9 mouse cellular contexts compared by ENCODE assay signal in the genomic region with DNA sequence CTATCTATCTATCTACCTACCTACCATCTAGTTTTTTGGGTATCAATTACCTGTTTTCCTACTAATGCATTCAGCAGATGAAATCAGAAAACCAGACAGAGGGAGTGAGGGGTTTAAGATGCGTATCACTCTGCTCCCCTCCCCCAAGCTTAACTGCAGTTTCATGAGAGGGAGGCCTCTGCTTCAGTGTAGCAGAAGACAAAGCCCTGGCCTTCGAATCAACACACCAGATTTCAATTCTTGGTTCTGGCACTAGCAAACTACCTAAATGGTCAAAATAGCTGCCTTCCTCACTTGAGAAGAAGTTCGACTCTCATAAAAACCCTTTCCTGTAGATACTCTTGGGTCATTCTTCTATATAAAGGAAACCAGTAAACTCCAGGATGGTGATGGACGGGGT. TPM values are rescaled to one million over a fixed set of nuclear protein-coding genes. Genes with fewer than 3 reads are reported as not detected.
DNase-seq lines count a peak whose midpoint lies in the region; ATAC-seq and TF ChIP-seq lines count a peak whose summit lies in the region.
"Had no signal": no experiment of that assay in that cellular context is flagged by ENCODE, and none has a peak within 500 bp of the region (broad histone marks: within the 10 kb centered on the region; RNA-seq: fewer than 3 reads in every experiment).

No protein-coding gene starts in this region.

- 19% methylated on average over 4 of the region's 4 CpGs for WGBS in heart, embryonic 13.5 days
- 5% methylated on average over 4 of the region's 4 CpGs for WGBS in forebrain, postnatal 0 days
- 8% methylated on average over 4 of the region's 4 CpGs for WGBS in midbrain, embryonic 10.5 days

- H3K4me3 ChIP-seq in heart, embryonic 13.5 days, result peak overlapping the region; percentile 81
- H3K4me3 ChIP-seq in forebrain, postnatal 0 days (ENCODE audit: low read depth, low read length), result peak overlapping the region; percentile 58
- peak overlapping the region; percentile 83 for H3K4me3 ChIP-seq in midbrain, embryonic 10.5 days

- H3K27ac ChIP-seq in heart, embryonic 13.5 days (replicated peaks), result peak overlapping the region; percentile 90
- peak overlapping the region; percentile 94 for H3K27ac ChIP-seq in forebrain, postnatal 0 days (ENCODE audit: low read depth, low read length)
- peak overlapping the region; percentile 99 for H3K27ac ChIP-seq in midbrain, embryonic 10.5 days (replicated peaks)

- ATAC-seq in heart, embryonic 13.5 days (ENCODE audit: extremely low read depth, insufficient number of reproducible peaks, low FRiP score, low TSS enrichment), result no peak
- peak; percentile 34; the same call in 1 of the 2 replicates for ATAC-seq in forebrain, postnatal 0 days

- H3K9ac ChIP-seq in heart, embryonic 13.5 days, result peak overlapping the region; percentile 92
- peak overlapping the region; percentile 86 for H3K9ac ChIP-seq in forebrain, postnatal 0 days

- H3K4me1 ChIP-seq in heart, embryonic 13.5 days, result peaks cover 21% of the 10 kb centered on the region
- H3K4me1 ChIP-seq in forebrain, postnatal 0 days (ENCODE audit: insufficient read depth), result peaks cover 6% of the 10 kb centered on the region
- H3K4me1 ChIP-seq in midbrain, embryonic 10.5 days, result peaks cover 29% of the 10 kb centered on the region

- no peaks in the 10 kb centered on the region for H3K9me3 ChIP-seq in heart, embryonic 13.5 days
- no peaks in the 10 kb centered on the region for H3K9me3 ChIP-seq in forebrain, postnatal 0 days (ENCODE audit: low read length)
- no peaks in the 10 kb centered on the region for H3K9me3 ChIP-seq in midbrain, embryonic 10.5 days (replicated peaks)

- H3K4me2 ChIP-seq in heart, embryonic 13.5 days, result peak overlapping the region; percentile 79
- H3K4me2 ChIP-seq in forebrain, postnatal 0 days (ENCODE audit: low read depth), result peak overlapping the region; percentile 59

- DNase-seq in heart, adult 8-10 months (ENCODE audit: low spot score), result no peak
- peak; percentile 35 for DNase-seq in NIH3T3 (ENCODE audit: low read depth)
- DNase-seq in forebrain, postnatal 0 days, result no peak
- DNase-seq in midbrain, embryonic 10.5 days (ENCODE audit: low spot score), result no peak
- DNase-seq in adrenal gland, adult 2 months, result no peak
- DNase-seq in urinary bladder, adult 2 months (ENCODE audit: low spot score), result no peak
- no peak for DNase-seq in cerebellum, adult 8-10 months

- no peak for TF ChIP-seq CTCF in forebrain, postnatal 0 days (IDR thresholded peaks at IDR 0.05; ENCODE audit: low read depth)

- no peaks in the 10 kb centered on the region for H3K27me3 ChIP-seq in heart, embryonic 13.5 days (replicated peaks)
- no peaks in the 10 kb centered on the region for H3K27me3 ChIP-seq in forebrain, postnatal 0 days (ENCODE audit: insufficient read depth, low read length)
- no peaks in the 10 kb centered on the region for H3K27me3 ChIP-seq in midbrain, embryonic 10.5 days (ENCODE audit: low read depth, poor library complexity, severe bottlenecking)

- peaks cover 44% of the 10 kb centered on the region for H3K36me3 ChIP-seq in heart, embryonic 13.5 days
- H3K36me3 ChIP-seq in forebrain, postnatal 0 days (ENCODE audit: insufficient read depth), result peaks cover 39% of the 10 kb centered on the region
- peaks cover 46% of the 10 kb centered on the region for H3K36me3 ChIP-seq in midbrain, embryonic 10.5 days

RNA-seq across cellular contexts. Expression of gene Zfp334, which starts 0.7 kb away (rescaled TPM):
- polyA plus RNA-seq in heart, embryonic 13.5 days (2015; fragmentation: Nextera tagmentation; extraction: Ambion mirVana), result 5.1 and 5.2 TPM in 2 replicates
- total RNA-seq in heart, adult 8-10 months (2022), result 1 to 10 TPM; 2.2 to 2.6 (median 2.6) TPM
- 16.7 and 22.4 TPM in 2 replicates for total RNA-seq in forebrain, postnatal 0 days (2014; rRNA removed)
- 2.8 and 4.6 TPM in 2 replicates for polyA plus RNA-seq in forebrain, postnatal 0 days (2015; fragmentation: Nextera tagmentation; extraction: Ambion mirVana)
- 19.9 and 23.1 TPM in 2 replicates for polyA plus RNA-seq in midbrain, embryonic 10.5 days (2016; fragmentation: Nextera tagmentation; extraction: Ambion mirVana)
- total RNA-seq in adrenal gland, adult 2 months (2021), result 1 to 10 TPM; 4.3 to 5.0 TPM
- polyA plus RNA-seq in adrenal gland, adult 2 months (2012; rRNA removed), result 1.1 and 1.3 TPM in 2 replicates
- polyA plus RNA-seq in urinary bladder, adult 2 months (2012; rRNA removed), result 2.7 and 3.4 TPM in 2 replicates
- total RNA-seq: monocyte, adult 5-6 weeks had no signal

RNA-seq across cellular contexts. Expression of gene Ocstamp, which starts 12.8 kb away (rescaled TPM):
- 0.18 TPM in 1 of 2 replicates, not detected in the other for polyA plus RNA-seq in heart, embryonic 13.5 days (2015; fragmentation: Nextera tagmentation; extraction: Ambion mirVana)
- total RNA-seq in heart, adult 8-10 months (2022), result not detected
- not detected in 2 replicates for total RNA-seq in forebrain, postnatal 0 days (2014; rRNA removed)
- polyA plus RNA-seq in forebrain, postnatal 0 days (2015; fragmentation: Nextera tagmentation; extraction: Ambion mirVana), result not detected in 2 replicates
- polyA plus RNA-seq in midbrain, embryonic 10.5 days (2016; fragmentation: Nextera tagmentation; extraction: Ambion mirVana), result 0.06 and 0.07 TPM in 2 replicates
- total RNA-seq in adrenal gland, adult 2 months (2021), result under 1 TPM; 0.12 to 0.38 TPM
- polyA plus RNA-seq in adrenal gland, adult 2 months (2012; rRNA removed), result 0.55 and 0.64 TPM in 2 replicates
- 0.01 and 0.03 TPM in 2 replicates for polyA plus RNA-seq in urinary bladder, adult 2 months (2012; rRNA removed)
- total RNA-seq: monocyte, adult 5-6 weeks had no signal

RNA-seq across cellular contexts. Expression of gene Zfp663, which starts 18.8 kb away (rescaled TPM):
- 0.16 TPM in 1 of 2 replicates, not detected in the other for polyA plus RNA-seq in heart, embryonic 13.5 days (2015; fragmentation: Nextera tagmentation; extraction: Ambion mirVana)
- not detected for total RNA-seq in heart, adult 8-10 months (2022)
- 3.2 and 14.4 TPM in 2 replicates for total RNA-seq in forebrain, postnatal 0 days (2014; rRNA removed)
- polyA plus RNA-seq in forebrain, postnatal 0 days (2015; fragmentation: Nextera tagmentation; extraction: Ambion mirVana), result 2.1 and 3.3 TPM in 2 replicates
- polyA plus RNA-seq in midbrain, embryonic 10.5 days (2016; fragmentation: Nextera tagmentation; extraction: Ambion mirVana), result 6.0 and 7.2 TPM in 2 replicates
- total RNA-seq in adrenal gland, adult 2 months (2021), result not detected
- polyA plus RNA-seq in adrenal gland, adult 2 months (2012; rRNA removed), result not detected in 2 replicates
- polyA plus RNA-seq in urinary bladder, adult 2 months (2012; rRNA removed), result 0.01 TPM in 1 of 2 replicates, not detected in the other
- total RNA-seq: monocyte, adult 5-6 weeks had no signal
